Mouse (Mus musculus) heart, embryonic 15.5 days (tissue): ENCODE data around the gene Ube3c. TPM values are rescaled to one million over a fixed set of nuclear protein-coding genes. Genes with fewer than 3 reads are reported as not detected.

ENCODE experiments used
- ATAC-seq: fragments of 200-750 bp; cut with Nextera tagmentation; replicated peaks from 2 replicates; pipeline ENCODE4 v1.8.0; 2017; ENCODE audit warnings: low read depth, moderate TSS enrichment; ENCODE audit not compliant: insufficient number of reproducible peaks, insufficient read depth, low FRiP score
- H3K27ac ChIP-seq: fragments of 300-500 bp; sonication (generic); 2 replicates; pipeline ENCODE4 v1.5.1; 2015; ENCODE audit warnings: mild to moderate bottlenecking, inconsistent platforms
- H3K27me3 ChIP-seq: fragments of 300-500 bp; sonication (generic); 2 replicates; pipeline ENCODE4 v1.6.1; 2015; ENCODE audit warnings: inconsistent platforms
- H3K36me3 ChIP-seq: fragments of 300-500 bp; sonication (generic); 2 replicates; pipeline ENCODE4 v1.6.1; 2015; ENCODE audit warnings: mild to moderate bottlenecking, inconsistent platforms
- H3K4me1 ChIP-seq: fragments of 300-500 bp; sonication (generic); replicated peaks from 2 replicates; pipeline ENCODE4 v1.6.1; 2015; ENCODE audit warnings: inconsistent platforms
- H3K4me2 ChIP-seq: fragments of 300-500 bp; sonication (generic); 2 replicates; pipeline ENCODE4 v1.6.1; 2015; ENCODE audit warnings: inconsistent platforms, mild to moderate bottlenecking, moderate library complexity
- H3K4me3 ChIP-seq: fragments of 300-500 bp; sonication (generic); 2 replicates; pipeline ENCODE4 v1.5.1; 2015; ENCODE audit warnings: mild to moderate bottlenecking, inconsistent platforms
- H3K9ac ChIP-seq: fragments of 300-500 bp; sonication (generic); 2 replicates; pipeline ENCODE4 v1.6.1; 2015; ENCODE audit warnings: mild to moderate bottlenecking, inconsistent platforms
- H3K9me3 ChIP-seq: fragments of 300-500 bp; sonication (generic); replicated peaks from 2 replicates; pipeline ENCODE4 v1.6.1; 2016; ENCODE audit warnings: inconsistent platforms
- WGBS: fragments of 180-500 bp; shearing (Covaris S2); methylation state at CpG from one replicate; pipeline ENCODE4 v1.1.7; 2015; ENCODE audit warnings: mixed read lengths; 5-methylcytosine and 5-hydroxymethylcytosine counted together
- polyA plus RNA-seq: library from polyadenylated mRNA; unstranded; fragments of >200 nt; fragmentation: Nextera tagmentation; extraction: Ambion mirVana; gene quantifications from 2 replicates; pipeline ENCODE4 v1.2.1, GENCODE M21; 2015

Ube3c gene
- polyA plus RNA-seq, 1 experiment from 2014 or later = 19.6 TPM

GRCm38 (mm10) chr5:29676445-29676844 is 107.4 kb downstream of the Ube3c start:
- Histone ChIP-seq H3K27me3 (no peaks in the 10 kb centered on the region), H3K27ac (no peak overlapping the region), H3K4me3 (no peak overlapping the region), H3K4me2 (no peak overlapping the region), H3K9me3 (no peaks in the 10 kb centered on the region), H3K9ac (no peak overlapping the region), H3K4me1 (no peaks in the 10 kb centered on the region), H3K36me3 (peaks cover 32% of the 10 kb centered on the region)
- no peak for ATAC-seq
- 95% methylated on average over 3 of the region's 3 CpGs for WGBS

GRCm38 (mm10) chr5:29685085-29685484 is 116.0 kb downstream of the Ube3c start:
- no peak for ATAC-seq
- WGBS = 58% methylated on average over 4 of the region's 4 CpGs
- Histone ChIP-seq H3K4me1 (no peaks in the 10 kb centered on the region), H3K4me3 (no peak overlapping the region), H3K36me3 (no peaks in the 10 kb centered on the region; the same call in 1 of the 2 replicates), H3K9ac (no peak overlapping the region), H3K27ac (no peak overlapping the region), H3K4me2 (no peak overlapping the region), H3K27me3 (no peaks in the 10 kb centered on the region), H3K9me3 (no peaks in the 10 kb centered on the region)

DNA sequence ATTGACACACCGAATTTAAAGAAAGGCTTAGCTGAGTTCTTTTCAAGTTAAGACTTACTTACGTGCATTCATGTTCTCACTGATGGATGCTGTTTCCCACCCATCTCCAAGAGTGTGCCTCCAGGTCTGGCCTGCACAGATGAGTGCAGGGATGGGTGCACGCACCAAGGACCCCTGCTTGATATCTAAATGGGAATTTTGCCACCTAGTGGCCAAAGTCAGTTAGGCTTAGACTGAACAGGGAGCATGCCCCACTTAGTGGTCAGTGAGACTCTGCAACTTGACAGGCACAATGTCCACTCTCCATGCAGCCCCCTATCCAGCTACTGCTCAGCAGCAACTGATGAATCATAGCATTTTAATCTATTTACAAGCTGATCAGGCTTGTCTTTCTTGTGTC is 118.6 kb downstream of the Ube3c start:
- H3K4me2 ChIP-seq = no peak overlapping the region
- no peaks in the 10 kb centered on the region for H3K4me1 ChIP-seq
- ATAC-seq = no peak
- H3K27ac ChIP-seq = no peak overlapping the region
- H3K9me3 ChIP-seq = no peaks in the 10 kb centered on the region
- 50% methylated on average over 3 of the region's 3 CpGs for WGBS
- H3K27me3 ChIP-seq = no peaks in the 10 kb centered on the region
- no peak overlapping the region for H3K9ac ChIP-seq
- H3K4me3 ChIP-seq = no peak overlapping the region
- no peaks in the 10 kb centered on the region for H3K36me3 ChIP-seq

DNA sequence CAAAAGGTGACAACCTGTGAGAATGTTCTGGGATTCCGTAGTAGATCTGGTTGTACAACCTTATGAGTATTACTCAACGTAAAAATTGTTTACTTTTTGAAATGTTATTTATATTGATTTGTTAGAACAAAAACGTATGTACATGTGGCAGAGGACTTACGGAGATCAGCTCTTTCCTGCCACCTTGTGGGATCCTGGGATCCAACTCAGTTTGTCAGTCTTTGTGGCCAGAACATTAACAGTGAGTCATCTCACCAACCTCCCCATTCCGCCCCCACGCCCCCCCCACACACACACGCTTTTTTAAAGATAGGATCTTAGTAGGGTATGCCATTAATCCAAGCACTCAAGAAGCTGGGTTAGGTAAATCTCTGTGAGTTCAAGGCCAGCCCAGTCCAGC is 119.3 kb downstream of the Ube3c start:
- H3K4me1 ChIP-seq = no peaks in the 10 kb centered on the region
- WGBS = 51% methylated on average over 7 of the region's 7 CpGs
- no peak for ATAC-seq
- no peak overlapping the region for H3K4me2 ChIP-seq
- H3K9ac ChIP-seq = no peak overlapping the region
- no peaks in the 10 kb centered on the region for H3K27me3 ChIP-seq
- no peaks in the 10 kb centered on the region for H3K9me3 ChIP-seq
- no peak overlapping the region for H3K27ac ChIP-seq
- H3K36me3 ChIP-seq = no peaks in the 10 kb centered on the region
- no peak overlapping the region for H3K4me3 ChIP-seq

DNA sequence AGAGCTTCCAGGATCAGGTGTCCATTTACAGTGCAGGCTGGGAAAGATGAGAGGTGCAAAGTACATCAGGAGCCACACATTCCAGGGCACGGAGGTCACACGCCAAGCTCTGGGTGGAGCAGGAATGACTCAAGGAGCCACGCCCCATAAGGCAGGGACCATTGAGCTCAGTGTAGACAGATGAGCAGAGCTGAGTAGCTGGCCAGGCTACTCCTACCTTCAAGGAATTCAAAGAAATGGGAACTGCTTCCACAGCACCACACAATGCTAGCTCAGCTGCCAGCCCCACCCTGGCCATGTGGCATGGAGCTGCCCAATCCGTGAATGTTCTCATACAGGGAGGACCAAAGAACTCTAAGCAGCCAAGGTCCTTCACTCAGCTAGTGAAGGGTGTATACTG is 129.5 kb downstream of the Ube3c start:
- no peaks in the 10 kb centered on the region for H3K27me3 ChIP-seq
- no peaks in the 10 kb centered on the region for H3K36me3 ChIP-seq
- H3K9me3 ChIP-seq = no peaks in the 10 kb centered on the region
- H3K4me2 ChIP-seq = no peak overlapping the region
- no peak overlapping the region for H3K27ac ChIP-seq
- WGBS = 79% methylated on average over 4 of the region's 4 CpGs
- no peaks in the 10 kb centered on the region for H3K4me1 ChIP-seq
- H3K9ac ChIP-seq = no peak overlapping the region
- H3K4me3 ChIP-seq = no peak overlapping the region
- ATAC-seq = no peak

DNA sequence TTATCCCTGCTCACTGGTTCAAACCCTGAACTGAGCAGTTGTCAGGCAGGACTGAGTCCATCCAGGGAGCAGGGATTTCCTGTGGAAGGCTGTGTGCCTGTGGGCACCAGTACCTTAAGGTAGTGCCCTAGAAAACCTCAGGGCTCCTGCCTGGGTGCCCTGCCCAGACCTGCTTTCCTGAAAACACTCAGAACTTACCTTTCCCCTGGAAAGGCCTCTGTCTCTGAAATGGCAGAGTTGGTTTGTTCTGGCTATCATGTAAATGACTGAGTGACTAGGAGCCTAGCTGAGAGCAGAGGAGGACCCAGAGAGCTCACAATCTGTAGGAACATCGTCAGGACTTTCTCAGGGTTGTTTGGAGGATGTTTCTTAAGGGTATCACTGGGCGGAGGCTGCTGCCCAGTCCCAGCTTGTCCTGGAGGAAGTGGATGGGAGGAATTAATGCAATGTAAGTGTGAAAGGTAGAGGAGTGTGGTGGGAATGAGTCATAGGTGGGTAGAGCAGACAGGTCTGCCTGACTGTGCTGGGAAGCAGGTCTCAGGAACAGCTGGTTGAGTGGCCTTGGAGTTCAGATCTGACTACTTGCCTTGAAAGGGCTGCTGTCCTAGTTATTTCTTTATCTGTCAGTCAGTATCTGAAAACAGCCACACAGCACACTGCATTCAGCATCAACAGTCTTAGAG is 130.6 kb downstream of the Ube3c start:
- Histone ChIP-seq H3K36me3 (no peaks in the 10 kb centered on the region), H3K4me3 (no peak overlapping the region), H3K27ac (no peak overlapping the region), H3K27me3 (no peaks in the 10 kb centered on the region), H3K9me3 (no peaks in the 10 kb centered on the region), H3K4me2 (no peak overlapping the region), H3K9ac (no peak overlapping the region), H3K4me1 (no peaks in the 10 kb centered on the region)
- WGBS = 70% methylated on average over 2 of the region's 2 CpGs
- no peak for ATAC-seq

GRCm38 (mm10) chr5:29707241-29707640 is 138.2 kb downstream of the Ube3c start:
- no peak overlapping the region for H3K9ac ChIP-seq
- H3K4me1 ChIP-seq = no peaks in the 10 kb centered on the region
- H3K27ac ChIP-seq = no peak overlapping the region
- no peaks in the 10 kb centered on the region for H3K27me3 ChIP-seq
- no peaks in the 10 kb centered on the region for H3K36me3 ChIP-seq
- no peak overlapping the region for H3K4me3 ChIP-seq
- no peak overlapping the region for H3K4me2 ChIP-seq
- 72% methylated on average over 4 of the region's 4 CpGs for WGBS
- ATAC-seq = no peak
- H3K9me3 ChIP-seq = no peaks in the 10 kb centered on the region

GRCm38 (mm10) chr5:29708258-29708657 is 139.2 kb downstream of the Ube3c start:
- H3K9ac ChIP-seq = no peak overlapping the region
- no peaks in the 10 kb centered on the region for H3K36me3 ChIP-seq
- no peaks in the 10 kb centered on the region for H3K27me3 ChIP-seq
- WGBS = 28% methylated on average over 5 of the region's 5 CpGs
- H3K4me2 ChIP-seq = no peak overlapping the region
- H3K4me1 ChIP-seq = no peaks in the 10 kb centered on the region
- ATAC-seq = no peak
- no peak overlapping the region for H3K4me3 ChIP-seq
- H3K9me3 ChIP-seq = no peaks in the 10 kb centered on the region
- H3K27ac ChIP-seq = no peak overlapping the region

- Histone ChIP-seq H3K36me3 (no peaks in the 10 kb centered on the region), H3K27me3 (no peaks in the 10 kb centered on the region), H3K9ac (no peak overlapping the region), H3K4me3 (no peak overlapping the region), H3K9me3 (no peaks in the 10 kb centered on the region), H3K4me1 (no peaks in the 10 kb centered on the region), H3K4me2 (no peak overlapping the region), H3K27ac (no peak overlapping the region)
- no peak for ATAC-seq
Measured at GRCm38 (mm10) chr5:29711631-29712030, 142.6 kb downstream of the Ube3c start.

DNA sequence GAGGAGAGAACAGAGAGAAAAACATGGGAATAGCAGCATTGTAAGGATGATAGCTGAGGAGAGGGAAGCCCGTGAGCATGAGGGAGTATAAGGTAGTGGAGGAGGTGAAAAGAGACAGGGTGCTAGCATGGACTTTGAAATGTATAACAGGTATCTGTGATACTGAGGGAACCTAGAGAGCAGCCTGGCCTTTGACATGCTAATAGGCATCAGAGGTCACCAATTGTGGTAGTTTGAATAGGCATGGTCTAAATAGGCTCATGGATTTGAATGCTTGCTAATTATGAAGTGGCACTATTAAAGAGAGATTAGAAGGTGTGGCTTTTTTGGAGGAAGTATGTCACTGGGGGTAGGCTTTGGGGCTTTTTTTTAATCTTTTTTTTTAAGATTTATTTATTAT is 143.9 kb downstream of the Ube3c start:
- no peak overlapping the region for H3K27ac ChIP-seq
- no peaks in the 10 kb centered on the region for H3K4me1 ChIP-seq
- 58% methylated on average over 1 of the region's 1 CpGs for WGBS
- H3K4me2 ChIP-seq = no peak overlapping the region
- no peaks in the 10 kb centered on the region for H3K9me3 ChIP-seq
- no peak overlapping the region for H3K4me3 ChIP-seq
- H3K36me3 ChIP-seq = no peaks in the 10 kb centered on the region
- ATAC-seq = no peak
- no peaks in the 10 kb centered on the region for H3K27me3 ChIP-seq
- H3K9ac ChIP-seq = no peak overlapping the region

DNA sequence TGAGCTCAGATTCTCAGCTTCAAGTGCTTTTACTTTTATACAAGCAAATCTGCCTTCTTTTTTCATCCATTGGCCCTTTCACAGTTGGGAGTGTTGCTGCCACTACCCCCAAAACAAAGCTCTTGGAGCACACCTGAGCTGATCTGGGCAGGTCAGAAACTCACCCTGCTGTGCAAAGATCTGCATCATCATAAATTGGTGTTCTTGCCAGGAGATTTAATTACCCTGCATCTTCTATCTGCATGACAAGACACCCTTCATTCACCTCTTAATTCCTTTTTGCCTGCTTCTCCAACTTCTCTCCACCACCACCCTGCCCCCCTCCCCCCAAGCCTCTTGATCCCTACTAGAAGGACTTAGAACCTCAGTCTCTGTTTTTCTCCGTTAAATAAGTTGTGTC is 152.1 kb downstream of the Ube3c start:
- Histone ChIP-seq H3K9me3 (no peaks in the 10 kb centered on the region), H3K9ac (no peak overlapping the region), H3K4me1 (no peaks in the 10 kb centered on the region), H3K4me3 (no peak overlapping the region), H3K4me2 (no peak overlapping the region), H3K27me3 (no peaks in the 10 kb centered on the region), H3K27ac (no peak overlapping the region), H3K36me3 (no peaks in the 10 kb centered on the region)
- ATAC-seq = no peak
- WGBS = 20% methylated on average over 1 of the region's 1 CpGs

DNA sequence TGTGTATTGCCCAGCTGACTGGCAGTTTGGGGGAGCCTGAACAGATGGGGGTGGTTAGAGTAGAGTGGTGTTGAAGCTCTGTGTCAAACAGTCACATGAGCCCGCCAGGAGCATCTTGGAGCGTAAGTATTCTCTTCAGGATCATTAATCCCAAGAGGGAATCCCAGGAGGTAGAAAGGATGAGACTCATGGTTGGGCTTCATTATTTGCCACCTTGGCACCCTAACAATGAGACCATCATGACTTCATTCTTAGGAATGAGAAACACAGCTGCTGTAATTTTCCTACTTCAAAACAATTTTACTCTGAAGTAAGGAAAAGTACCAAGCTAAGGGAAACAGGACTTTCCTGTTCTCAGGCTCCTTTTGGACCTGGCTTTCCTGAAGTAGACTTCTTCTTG is 156.3 kb downstream of the Ube3c start:
- Histone ChIP-seq H3K4me2 (no peak overlapping the region), H3K27me3 (no peaks in the 10 kb centered on the region), H3K27ac (no peak overlapping the region), H3K4me1 (no peaks in the 10 kb centered on the region), H3K9ac (no peak overlapping the region), H3K36me3 (no peaks in the 10 kb centered on the region), H3K4me3 (no peak overlapping the region), H3K9me3 (no peaks in the 10 kb centered on the region)
- 82% methylated on average over 2 of the region's 2 CpGs for WGBS
- no peak for ATAC-seq
